Mouse (Mus musculus): ENCODE measurements at regions not wholly inside any gene's neighbourhood (a gene's known extent, or its start where the extent isn't known, plus 50 kb on each side); places are given as distances from the start of the nearest gene placed in this dataset.

GRCm38 (mm10) chr3:27766421-27766820 is 55.3 kb upstream of the Fndc3b start:
- no peaks in the 10 kb centered on the region for H3K4me1 ChIP-seq (ENCODE audit: control insufficient read depth in 1 of 2, insufficient read depth in 2 of 2)

GRCm38 (mm10) chr3:27765929-27766328 is 54.8 kb upstream of the Fndc3b start:
- no peak overlapping the region for H3K9ac ChIP-seq (ENCODE audit: insufficient read depth, low read depth)
- H3K9me3 ChIP-seq (replicated peaks; ENCODE audit: low read length), result peaks cover 55% of the 10 kb centered on the region
- no peaks in the 10 kb centered on the region for H3K27me3 ChIP-seq (replicated peaks)
- H3K4me2 ChIP-seq (ENCODE audit: insufficient read depth, low read depth, poor library complexity, severe bottlenecking), result no peak overlapping the region
- H3K79me2 ChIP-seq (replicated peaks; ENCODE audit: control insufficient read depth, extremely low read depth, insufficient read depth, poor library complexity, severe bottlenecking), result no peaks in the 10 kb centered on the region
- in situ Hi-C loops (cut with MboI; ENCODE audit: low pct_ligation_motif_present, low pct_unique_long_range_greater_than_20kb, low sequenced_read_pairs) (no loop called here), dilution Hi-C loops (cut with MboI; ENCODE audit: extremely low pct_ligation_motif_present, extremely low pct_unique_long_range_greater_than_20kb, low sequenced_read_pairs) (no loop called here)
- H3K36me3 ChIP-seq (replicated peaks in 1 of 2; ENCODE audit: control insufficient read depth in 1 of 2, insufficient read depth in 1 of 2, low read length in 1 of 2), result no peaks in the 10 kb centered on the region
- no peak for TF ChIP-seq ZMIZ1 (IDR thresholded peaks at IDR 0.05; ENCODE audit: low read depth, low read length)
- no peak for TF ChIP-seq TCF12 (IDR thresholded peaks at IDR 0.05; ENCODE audit: low read depth, low read length)
- TF ChIP-seq ELF1 (IDR thresholded peaks at IDR 0.05; ENCODE audit: low read depth, low read length), result no peak
- TF ChIP-seq HCFC1 (IDR thresholded peaks at IDR 0.05; ENCODE audit: low read depth, low read length), result no peak
- no peak overlapping the region for H3K27ac ChIP-seq (ENCODE audit: insufficient read depth, low read depth)
- no peak overlapping the region for H3K4me3 ChIP-seq (replicated peaks in 1 of 3; ENCODE audit: low read depth in 2 of 3, low read length in 2 of 3, poor library complexity in 1 of 3)
- DNase-seq (ENCODE audit: extremely low read depth), result no peak
- no peaks in the 10 kb centered on the region for H3K4me1 ChIP-seq (ENCODE audit: control insufficient read depth in 1 of 2, insufficient read depth in 2 of 2)

More at GRCm38 (mm10) chr3:27766421-27766820, 55.3 kb upstream of the Fndc3b start:
- dilution Hi-C loops (cut with MboI; ENCODE audit: extremely low pct_ligation_motif_present, extremely low pct_unique_long_range_greater_than_20kb, low sequenced_read_pairs), result no loop called here
- no peak overlapping the region for H3K4me3 ChIP-seq (replicated peaks in 1 of 3; ENCODE audit: low read depth in 2 of 3, low read length in 2 of 3, poor library complexity in 1 of 3)
- no peak overlapping the region for H3K9ac ChIP-seq (ENCODE audit: insufficient read depth, low read depth)
- H3K4me2 ChIP-seq (ENCODE audit: insufficient read depth, low read depth, poor library complexity, severe bottlenecking), result no peak overlapping the region
- H3K36me3 ChIP-seq (replicated peaks in 1 of 2; ENCODE audit: control insufficient read depth in 1 of 2, insufficient read depth in 1 of 2, low read length in 1 of 2), result no peaks in the 10 kb centered on the region
- TF ChIP-seq JUN (IDR thresholded peaks at IDR 0.05; ENCODE audit: insufficient read depth, low read depth, low read length) (no peak), MAZ (IDR thresholded peaks at IDR 0.05; ENCODE audit: low read depth, low read length) (no peak)
- H3K27me3 ChIP-seq (replicated peaks), result no peaks in the 10 kb centered on the region
- H3K9me3 ChIP-seq (replicated peaks; ENCODE audit: low read length), result peaks cover 52% of the 10 kb centered on the region
- no peak for DNase-seq (ENCODE audit: extremely low read depth)
- H3K79me2 ChIP-seq (replicated peaks; ENCODE audit: control insufficient read depth, extremely low read depth, insufficient read depth, poor library complexity, severe bottlenecking), result no peaks in the 10 kb centered on the region
- in situ Hi-C loops (cut with MboI; ENCODE audit: low pct_ligation_motif_present, low pct_unique_long_range_greater_than_20kb, low sequenced_read_pairs), result no loop called here
- H3K27ac ChIP-seq (ENCODE audit: insufficient read depth, low read depth), result no peak overlapping the region

DNA sequence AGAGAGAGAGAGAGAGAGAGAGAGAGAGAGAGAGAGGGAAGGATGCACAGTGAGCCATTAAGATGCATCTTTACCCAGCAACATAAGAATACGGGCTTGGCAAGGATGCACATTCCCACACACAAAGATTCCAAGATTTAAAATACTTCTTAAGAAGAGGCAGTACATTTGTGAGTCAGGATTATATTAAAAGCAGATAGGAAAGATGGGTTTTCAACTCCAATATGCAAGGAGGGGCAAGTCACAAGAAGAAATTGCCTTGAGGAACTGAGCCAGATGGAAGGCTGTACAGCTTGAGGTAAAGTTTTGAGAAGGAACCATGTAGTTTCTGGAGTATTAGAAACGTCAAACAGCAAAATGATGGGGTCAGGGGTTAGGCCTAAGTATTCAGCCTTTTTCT is 53.4 kb upstream of the Fndc3b start:
- no peak for DNase-seq (ENCODE audit: extremely low read depth)
- Histone ChIP-seq H3K36me3 (replicated peaks in 1 of 2; ENCODE audit: control insufficient read depth in 1 of 2, insufficient read depth in 1 of 2, low read length in 1 of 2) (no peaks in the 10 kb centered on the region), H3K9me3 (replicated peaks; ENCODE audit: low read length) (peaks cover 52% of the 10 kb centered on the region)

More for the DNA sequence above, 53.4 kb upstream of the Fndc3b start:
- H3K4me1 ChIP-seq (ENCODE audit: control insufficient read depth in 1 of 2, insufficient read depth in 2 of 2), result no peaks in the 10 kb centered on the region
- no peak overlapping the region for H3K4me3 ChIP-seq (replicated peaks in 1 of 3; ENCODE audit: low read depth in 2 of 3, low read length in 2 of 3, poor library complexity in 1 of 3)
- H3K9ac ChIP-seq (ENCODE audit: insufficient read depth, low read depth), result no peak overlapping the region
- H3K27ac ChIP-seq (ENCODE audit: insufficient read depth, low read depth), result no peak overlapping the region
- no peak overlapping the region for H3K4me2 ChIP-seq (ENCODE audit: insufficient read depth, low read depth, poor library complexity, severe bottlenecking)
- TF ChIP-seq GABPA (IDR thresholded peaks at IDR 0.05; ENCODE audit: insufficient replicate concordance, low read depth, low read length) (no peak), ZMIZ1 (IDR thresholded peaks at IDR 0.05; ENCODE audit: low read depth, low read length) (no peak), MYC (IDR thresholded peaks at IDR 0.05; ENCODE audit: low read depth, low read length) (no peak), KAT2A (IDR thresholded peaks at IDR 0.05; ENCODE audit: insufficient replicate concordance, low read length) (no peak), EP300 (IDR thresholded peaks at IDR 0.05; ENCODE audit: low read length) (no peak), CHD1 (IDR thresholded peaks at IDR 0.05; ENCODE audit: low read depth, low read length) (no peak)
- no peaks in the 10 kb centered on the region for H3K27me3 ChIP-seq (replicated peaks)
- no peaks in the 10 kb centered on the region for H3K79me2 ChIP-seq (replicated peaks; ENCODE audit: control insufficient read depth, extremely low read depth, insufficient read depth, poor library complexity, severe bottlenecking)
- dilution Hi-C loops (cut with MboI; ENCODE audit: extremely low pct_ligation_motif_present, extremely low pct_unique_long_range_greater_than_20kb, low sequenced_read_pairs), result no loop called here
- in situ Hi-C loops (cut with MboI; ENCODE audit: low pct_ligation_motif_present, low pct_unique_long_range_greater_than_20kb, low sequenced_read_pairs), result no loop called here
